Mouse (Mus musculus) liver, embryonic 16.5 days (tissue): ENCODE data around the gene BC051665. TPM values are rescaled to one million over a fixed set of nuclear protein-coding genes. Genes with fewer than 3 reads are reported as not detected.
A peak's percentile ranks its signal among the peaks of the same experiment; 100 is the strongest.

ENCODE experiments used
- ATAC-seq: fragments of 200-750 bp; cut with Nextera tagmentation; 2 replicates; pipeline ENCODE4 v1.8.0; 2017; ENCODE audit warnings: low read depth, mild to moderate bottlenecking, moderate number of reproducible peaks, moderate library complexity
- H3K27ac ChIP-seq: fragments of 300-500 bp; sonication (generic); 2 replicates; pipeline ENCODE4 v1.5.1; 2014; ENCODE audit warnings: mild to moderate bottlenecking, low read length
- H3K27me3 ChIP-seq: fragments of 300-500 bp; sonication (generic); 2 replicates; pipeline ENCODE4 v1.6.1; 2014; ENCODE audit warnings: low read depth, low read length, mixed read lengths; ENCODE audit not compliant: control insufficient read depth, insufficient read depth
- H3K36me3 ChIP-seq: fragments of 300-500 bp; sonication (generic); 2 replicates; pipeline ENCODE4 v1.6.1; 2014; ENCODE audit warnings: mild to moderate bottlenecking; ENCODE audit not compliant: control insufficient read depth, insufficient read depth
- H3K4me1 ChIP-seq: fragments of 300-500 bp; sonication (generic); 2 replicates; pipeline ENCODE4 v1.6.1; 2014; ENCODE audit warnings: low read depth, low read length, mixed read lengths; ENCODE audit not compliant: control insufficient read depth
- H3K4me2 ChIP-seq: fragments of 300-500 bp; sonication (generic); 2 replicates; pipeline ENCODE4 v1.6.1; 2014; ENCODE audit warnings: low read depth, low read length, mixed read lengths
- H3K4me3 ChIP-seq: fragments of 300-500 bp; sonication (generic); 2 replicates; pipeline ENCODE4 v1.5.1; 2014; ENCODE audit warnings: low read depth, mild to moderate bottlenecking, low read length
- H3K9ac ChIP-seq: fragments of 300-500 bp; sonication (generic); 2 replicates; pipeline ENCODE4 v1.6.1; 2014; ENCODE audit warnings: low read depth, low read length
- H3K9me3 ChIP-seq: fragments of 300-500 bp; sonication (generic); replicated peaks from 2 replicates; pipeline ENCODE4 v1.6.1; 2016; ENCODE audit warnings: low read length; ENCODE audit not compliant: control insufficient read depth
- WGBS: fragments of 180-500 bp; shearing (Covaris S2); extraction: QIAGEN DNeasy Blood & Tissue Kit; methylation state at CpG from one replicate; pipeline ENCODE4 v1.1.7; 2014; ENCODE audit not compliant: insufficient replicate concordance; 5-methylcytosine and 5-hydroxymethylcytosine counted together
- polyA plus RNA-seq: library from polyadenylated mRNA; unstranded; fragments of >200 nt; fragmentation: Nextera tagmentation; extraction: Ambion mirVana; gene quantifications from 2 replicates; pipeline ENCODE4 v1.2.1, GENCODE M21; 2015

BC051665 gene
- polyA plus RNA-seq, 1 experiment from 2014 or later: not detected

GRCm38 (mm10) chr13:60738429-60738828, 47.7 kb downstream of the BC051665 start:
- Histone ChIP-seq H3K4me1 (peaks cover 28% of the 10 kb centered on the region), H3K27ac (peak overlapping the region; percentile 70), H3K27me3 (no peaks in the 10 kb centered on the region), H3K9ac (peak overlapping the region; percentile 26; the same call in 1 of the 2 replicates), H3K9me3 (no peaks in the 10 kb centered on the region), H3K36me3 (peaks cover 4% of the 10 kb centered on the region), H3K4me3 (peak overlapping the region; percentile 23; the same call in 1 of the 2 replicates), H3K4me2 (peak overlapping the region; percentile 56)
- peak; percentile 50 for ATAC-seq
- 10% methylated on average over 9 of the region's 9 CpGs for WGBS

GRCm38 (mm10) chr13:60737632-60738324, 48.4 kb downstream of the BC051665 start:
- peak overlapping the region; percentile 26; the same call in 1 of the 2 replicates for H3K9ac ChIP-seq
- no peaks in the 10 kb centered on the region for H3K9me3 ChIP-seq
- WGBS: 6% methylated on average over 9 of the region's 9 CpGs
- H3K4me2 ChIP-seq: peak overlapping the region; percentile 56
- H3K4me1 ChIP-seq: peaks cover 21% of the 10 kb centered on the region
- H3K36me3 ChIP-seq: peaks cover 4% of the 10 kb centered on the region
- no peaks in the 10 kb centered on the region for H3K27me3 ChIP-seq
- H3K4me3 ChIP-seq: peak overlapping the region; percentile 23
- ATAC-seq: peak; percentile 71
- peak overlapping the region; percentile 70 for H3K27ac ChIP-seq

GRCm38 (mm10) chr13:60736421-60737105, 49.6 kb downstream of the BC051665 start:
- Histone ChIP-seq H3K36me3 (peaks cover 4% of the 10 kb centered on the region), H3K9me3 (no peaks in the 10 kb centered on the region), H3K4me2 (no peak overlapping the region), H3K4me1 (peaks cover 17% of the 10 kb centered on the region), H3K4me3 (no peak overlapping the region), H3K27ac (peak overlapping the region; percentile 76), H3K9ac (no peak overlapping the region), H3K27me3 (no peaks in the 10 kb centered on the region)
- peak; percentile 78 for ATAC-seq
- 62% methylated on average over 13 of the region's 13 CpGs for WGBS

GRCm38 (mm10) chr13:60735306-60735705, 50.9 kb downstream of the BC051665 start:
- Histone ChIP-seq H3K4me3 (no peak overlapping the region), H3K36me3 (peaks cover 4% of the 10 kb centered on the region), H3K9ac (no peak overlapping the region), H3K9me3 (no peaks in the 10 kb centered on the region), H3K27me3 (no peaks in the 10 kb centered on the region), H3K4me1 (peaks cover 17% of the 10 kb centered on the region), H3K27ac (no peak overlapping the region), H3K4me2 (no peak overlapping the region)
- 78% methylated on average over 9 of the region's 9 CpGs for WGBS
- no peak for ATAC-seq

Other genes with a start within 250 kb of the BC051665 start
- 8.1 and 8.9 TPM in 2 replicates for gene Dapk1, start 184.4 kb downstream of the BC051665 start, polyA plus RNA-seq
- not detected in 2 replicates for gene Ctsll3, start 16.5 kb upstream of the BC051665 start, polyA plus RNA-seq
- gene 4930486L24Rik, start 78.1 kb upstream of the BC051665 start, polyA plus RNA-seq: 0.09 and 0.22 TPM in 2 replicates
- 0.08 TPM in 1 of 2 replicates, not detected in the other for gene Gm49392, start 110.5 kb upstream of the BC051665 start, polyA plus RNA-seq
- gene Ctla2b, start 111.1 kb upstream of the BC051665 start, polyA plus RNA-seq: 3.7 and 4.9 TPM in 2 replicates
- not detected in 2 replicates for gene Tpbpb, start 118.5 kb upstream of the BC051665 start, polyA plus RNA-seq
- not detected in 2 replicates for gene Gm49393, start 149.2 kb upstream of the BC051665 start, polyA plus RNA-seq
- 1.9 and 2.5 TPM in 2 replicates for gene Gm49391, start 150.2 kb upstream of the BC051665 start, polyA plus RNA-seq
- gene Ctla2a, start 150.3 kb upstream of the BC051665 start, polyA plus RNA-seq: 21.5 and 25.4 TPM in 2 replicates
- gene Tpbpa, start 155.6 kb upstream of the BC051665 start, polyA plus RNA-seq: not detected in 2 replicates
- not detected in 2 replicates for gene Ctsj, start 219.6 kb upstream of the BC051665 start, polyA plus RNA-seq